Mouse (Mus musculus) stomach, embryonic 15.5 days (tissue): ENCODE results near the gene Fbxl17. TPM values are rescaled to one million over a fixed set of nuclear protein-coding genes. Genes with fewer than 3 reads are reported as not detected.

Experiments
- ATAC-seq: fragments of 200-750 bp; cut with Nextera tagmentation; 2 replicates; pipeline ENCODE4 v1.8.0; 2017; ENCODE audit warnings: low read depth, moderate number of reproducible peaks, moderate TSS enrichment; ENCODE audit not compliant: insufficient read depth, low FRiP score
- H3K27ac ChIP-seq: fragments of 300-500 bp; sonication (generic); 2 replicates; pipeline ENCODE4 v1.5.1; 2015; ENCODE audit warnings: mild to moderate bottlenecking, inconsistent platforms
- H3K27me3 ChIP-seq: fragments of 300-500 bp; sonication (generic); replicated peaks from 2 replicates; pipeline ENCODE4 v1.6.1; 2015; ENCODE audit warnings: inconsistent platforms
- H3K36me3 ChIP-seq: fragments of 300-500 bp; sonication (generic); 2 replicates; pipeline ENCODE4 v1.6.1; 2015; ENCODE audit warnings: inconsistent platforms
- H3K4me1 ChIP-seq: fragments of 300-500 bp; sonication (generic); 2 replicates; pipeline ENCODE4 v1.6.1; 2015; ENCODE audit warnings: inconsistent platforms
- H3K4me2 ChIP-seq: fragments of 300-500 bp; sonication (generic); 2 replicates; pipeline ENCODE4 v1.6.1; 2015; ENCODE audit warnings: mild to moderate bottlenecking, inconsistent platforms
- H3K4me3 ChIP-seq: fragments of 300-500 bp; sonication (generic); replicated peaks from 2 replicates; pipeline ENCODE4 v1.5.1; 2015; ENCODE audit warnings: inconsistent platforms
- H3K9ac ChIP-seq: fragments of 300-500 bp; sonication (generic); 2 replicates; pipeline ENCODE4 v1.6.1; 2015; ENCODE audit warnings: inconsistent platforms
- H3K9me3 ChIP-seq: fragments of 300-500 bp; sonication (generic); 2 replicates; pipeline ENCODE4 v1.6.1; 2016; ENCODE audit warnings: inconsistent platforms
- WGBS: fragments of 180-500 bp; shearing (Covaris S2); methylation state at CpG from one replicate; pipeline ENCODE4 v1.1.7; 2015; 5-methylcytosine and 5-hydroxymethylcytosine counted together
- polyA plus RNA-seq: library from polyadenylated mRNA; unstranded; fragments of >200 nt; fragmentation: Nextera tagmentation; extraction: Ambion mirVana; gene quantifications from 2 replicates; pipeline ENCODE4 v1.2.1, GENCODE M21; 2015

The Fbxl17 gene
- polyA plus RNA-seq, 1 experiment from 2014 or later: 5.9 TPM

DNA sequence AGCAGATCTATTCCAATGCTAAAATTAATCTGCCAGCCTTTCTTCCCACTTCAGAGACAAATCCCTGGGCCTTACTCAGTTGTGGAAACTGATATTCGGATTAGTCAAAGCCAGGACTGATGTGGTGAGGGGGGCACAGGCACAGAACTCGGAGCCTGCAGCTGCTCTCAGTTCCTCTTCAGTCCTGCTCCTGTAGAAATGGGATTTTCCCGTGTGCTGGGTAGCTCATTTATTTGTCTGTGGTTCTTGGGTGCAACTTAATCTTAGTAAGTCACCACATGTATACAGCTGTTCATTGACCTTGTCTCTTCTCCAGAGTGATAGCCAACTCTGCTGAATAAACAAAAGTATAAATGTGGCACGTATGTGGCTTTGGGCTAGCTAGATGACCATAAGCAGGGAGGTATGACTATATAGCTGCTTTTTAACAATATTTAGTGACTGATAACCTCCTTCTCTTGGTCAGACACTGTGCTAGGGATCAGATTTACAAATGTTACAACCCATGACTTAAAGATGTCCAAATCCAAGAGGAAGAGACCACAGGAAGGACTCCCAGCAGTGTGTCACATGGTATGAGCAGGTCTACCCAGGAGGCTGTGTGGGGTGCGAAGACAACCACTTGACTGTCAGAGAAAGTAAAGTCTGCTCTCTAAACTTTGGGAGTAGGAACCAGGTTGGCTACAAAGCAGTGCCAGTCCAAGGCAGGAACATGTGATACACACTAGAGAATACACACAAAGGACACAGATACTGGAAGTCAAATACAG is 331.6 kb downstream of the Fbxl17 start:
- no peaks in the 10 kb centered on the region for H3K27me3 ChIP-seq
- H3K9me3 ChIP-seq: no peaks in the 10 kb centered on the region
- H3K36me3 ChIP-seq: no peaks in the 10 kb centered on the region
- WGBS: 62% methylated on average over 5 of the region's 5 CpGs
- H3K4me1 ChIP-seq: no peaks in the 10 kb centered on the region
- H3K4me2 ChIP-seq: no peak overlapping the region
- no peak overlapping the region for H3K9ac ChIP-seq
- no peak overlapping the region for H3K4me3 ChIP-seq
- ATAC-seq: no peak
- no peak overlapping the region for H3K27ac ChIP-seq

DNA sequence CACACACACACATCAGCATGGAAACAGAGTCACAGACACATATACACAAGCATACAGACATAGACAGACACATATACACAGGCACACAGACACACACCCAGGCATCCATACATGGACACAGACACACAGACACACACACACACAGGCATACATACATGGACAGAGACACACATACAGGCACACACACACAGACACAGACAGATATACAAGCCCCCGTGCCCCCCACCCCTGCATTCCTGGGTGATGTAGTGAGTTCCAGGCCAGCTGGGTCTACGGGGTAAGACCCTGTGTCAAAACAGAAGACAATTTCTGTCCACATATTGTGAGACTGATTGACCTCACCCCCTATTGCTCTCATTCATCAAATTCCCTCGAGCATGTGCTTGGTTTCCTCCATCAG is 332.6 kb downstream of the Fbxl17 start:
- 67% methylated on average over 3 of the region's 3 CpGs for WGBS
- Histone ChIP-seq H3K4me1 (no peaks in the 10 kb centered on the region), H3K9ac (no peak overlapping the region), H3K4me3 (no peak overlapping the region), H3K9me3 (no peaks in the 10 kb centered on the region), H3K36me3 (no peaks in the 10 kb centered on the region), H3K27ac (no peak overlapping the region), H3K27me3 (no peaks in the 10 kb centered on the region), H3K4me2 (no peak overlapping the region)
- no peak for ATAC-seq

DNA sequence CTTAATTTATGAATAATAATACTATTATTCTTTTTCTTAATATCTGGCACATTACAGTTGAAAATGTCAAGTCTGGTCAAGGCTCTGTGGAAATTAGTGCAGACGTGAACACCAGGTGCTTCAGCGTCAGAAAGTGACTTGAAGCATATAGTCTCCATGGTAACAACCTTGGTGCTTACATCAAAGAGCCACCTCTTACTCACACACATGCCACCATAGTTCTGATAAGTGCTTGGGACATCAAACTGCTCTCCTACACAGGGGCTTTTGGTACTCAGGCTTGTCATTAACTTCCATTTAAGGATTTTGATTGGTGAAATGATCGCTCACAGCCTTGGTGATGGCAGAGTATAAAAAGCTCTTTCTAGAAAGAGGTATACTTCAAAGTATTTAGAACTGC is 333.1 kb downstream of the Fbxl17 start:
- H3K27me3 ChIP-seq: no peaks in the 10 kb centered on the region
- H3K4me3 ChIP-seq: no peak overlapping the region
- ATAC-seq: no peak
- no peaks in the 10 kb centered on the region for H3K9me3 ChIP-seq
- H3K36me3 ChIP-seq: no peaks in the 10 kb centered on the region
- H3K4me2 ChIP-seq: no peak overlapping the region
- H3K27ac ChIP-seq: no peak overlapping the region
- H3K4me1 ChIP-seq: no peaks in the 10 kb centered on the region
- H3K9ac ChIP-seq: no peak overlapping the region
- 76% methylated on average over 3 of the region's 3 CpGs for WGBS

DNA sequence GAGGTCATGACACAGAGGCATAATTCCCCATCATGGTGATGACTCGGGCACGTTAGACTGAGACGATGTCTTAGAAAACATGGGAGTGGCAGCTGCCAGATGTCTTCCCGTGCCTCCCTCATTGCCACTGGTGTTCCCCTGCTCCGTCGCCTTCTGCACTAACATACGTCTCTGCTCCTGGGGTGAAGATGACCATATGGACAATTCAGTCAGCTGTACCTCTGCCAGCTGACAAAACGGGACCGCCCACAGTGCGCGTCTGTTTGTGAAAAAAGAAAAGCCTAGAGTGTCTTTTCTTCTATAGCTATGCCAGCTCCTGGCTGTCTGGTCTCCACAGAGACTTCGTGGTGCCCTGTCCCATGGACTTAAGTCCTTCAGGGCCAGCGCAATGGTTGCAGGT is 334.0 kb downstream of the Fbxl17 start:
- H3K9me3 ChIP-seq: no peaks in the 10 kb centered on the region
- H3K4me3 ChIP-seq: no peak overlapping the region
- no peak for ATAC-seq
- no peak overlapping the region for H3K9ac ChIP-seq
- 86% methylated on average over 13 of the region's 13 CpGs for WGBS
- H3K27ac ChIP-seq: no peak overlapping the region
- no peaks in the 10 kb centered on the region for H3K27me3 ChIP-seq
- no peaks in the 10 kb centered on the region for H3K4me1 ChIP-seq
- H3K36me3 ChIP-seq: no peaks in the 10 kb centered on the region
- H3K4me2 ChIP-seq: no peak overlapping the region

DNA sequence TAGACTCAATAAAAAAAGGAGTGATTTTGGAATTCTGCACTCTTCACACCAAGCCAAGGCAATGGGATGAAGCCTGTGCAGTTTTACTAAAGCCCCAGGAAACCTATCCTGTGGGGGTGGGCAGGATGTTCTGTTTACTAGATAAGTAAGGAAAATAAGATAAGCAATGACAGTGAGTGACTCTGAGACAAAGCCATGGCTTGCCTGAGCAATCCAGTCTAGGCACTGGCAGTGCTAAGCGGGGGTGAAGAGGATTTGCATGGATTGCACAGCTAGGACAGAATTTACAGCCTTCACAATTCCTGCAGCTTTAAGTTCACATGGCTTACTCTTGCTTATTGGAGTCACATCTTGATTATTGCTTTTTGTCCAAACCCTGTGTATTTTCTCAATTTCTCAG is 335.5 kb downstream of the Fbxl17 start:
- H3K9ac ChIP-seq: no peak overlapping the region
- no peaks in the 10 kb centered on the region for H3K36me3 ChIP-seq
- no peak overlapping the region for H3K4me3 ChIP-seq
- H3K27ac ChIP-seq: no peak overlapping the region
- 60% methylated on average over 1 of the region's 1 CpGs for WGBS
- no peak overlapping the region for H3K4me2 ChIP-seq
- no peaks in the 10 kb centered on the region for H3K4me1 ChIP-seq
- H3K27me3 ChIP-seq: no peaks in the 10 kb centered on the region
- ATAC-seq: no peak
- H3K9me3 ChIP-seq: no peaks in the 10 kb centered on the region

DNA sequence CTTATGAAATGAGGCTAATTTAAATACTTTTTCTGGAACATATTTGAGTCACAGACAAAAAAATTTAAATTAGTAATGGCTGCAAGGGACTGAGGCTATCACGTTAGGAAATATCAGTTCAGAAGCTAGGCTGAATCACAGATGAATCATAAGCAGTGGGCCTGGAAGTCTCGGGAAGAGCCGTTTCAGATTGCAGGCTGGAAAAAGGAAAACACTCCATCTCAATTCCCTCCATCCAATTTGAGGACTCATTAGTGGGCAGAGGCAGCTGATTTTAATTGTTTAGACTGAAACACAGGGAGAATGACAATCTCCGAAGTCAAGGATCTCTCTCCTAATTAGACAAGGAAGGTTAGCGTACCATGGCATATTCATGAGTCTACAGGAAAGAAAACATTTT is 337.9 kb downstream of the Fbxl17 start:
- Histone ChIP-seq H3K27me3 (no peaks in the 10 kb centered on the region), H3K36me3 (no peaks in the 10 kb centered on the region), H3K9me3 (no peaks in the 10 kb centered on the region), H3K4me2 (no peak overlapping the region), H3K4me1 (no peaks in the 10 kb centered on the region), H3K9ac (no peak overlapping the region), H3K4me3 (no peak overlapping the region), H3K27ac (no peak overlapping the region)
- 67% methylated on average over 5 of the region's 5 CpGs for WGBS
- ATAC-seq: no peak

DNA sequence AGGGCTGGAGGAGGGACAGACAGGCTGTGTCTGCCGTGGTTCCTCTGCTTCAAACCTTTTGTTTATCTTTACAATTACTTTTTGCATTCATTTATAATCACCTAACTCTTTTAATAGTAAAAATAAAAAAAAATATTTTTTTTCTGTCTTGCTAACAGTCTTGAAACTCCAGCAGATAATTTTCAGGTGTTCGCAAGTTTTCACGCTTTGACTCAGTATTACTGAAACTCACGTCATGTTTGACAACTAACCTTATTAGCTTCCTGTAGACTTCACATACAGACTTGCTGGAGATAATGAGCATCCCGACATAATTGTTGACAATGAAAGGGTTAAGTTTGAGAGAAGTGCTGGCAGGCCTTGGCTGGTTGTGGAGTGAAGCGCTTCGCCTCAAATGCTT is 340.6 kb downstream of the Fbxl17 start:
- H3K27me3 ChIP-seq: no peaks in the 10 kb centered on the region
- WGBS: 68% methylated on average over 7 of the region's 7 CpGs
- H3K4me2 ChIP-seq: no peak overlapping the region
- no peak overlapping the region for H3K27ac ChIP-seq
- no peak overlapping the region for H3K9ac ChIP-seq
- no peaks in the 10 kb centered on the region for H3K36me3 ChIP-seq
- H3K4me1 ChIP-seq: no peaks in the 10 kb centered on the region
- no peak overlapping the region for H3K4me3 ChIP-seq
- no peak for ATAC-seq
- no peaks in the 10 kb centered on the region for H3K9me3 ChIP-seq

DNA sequence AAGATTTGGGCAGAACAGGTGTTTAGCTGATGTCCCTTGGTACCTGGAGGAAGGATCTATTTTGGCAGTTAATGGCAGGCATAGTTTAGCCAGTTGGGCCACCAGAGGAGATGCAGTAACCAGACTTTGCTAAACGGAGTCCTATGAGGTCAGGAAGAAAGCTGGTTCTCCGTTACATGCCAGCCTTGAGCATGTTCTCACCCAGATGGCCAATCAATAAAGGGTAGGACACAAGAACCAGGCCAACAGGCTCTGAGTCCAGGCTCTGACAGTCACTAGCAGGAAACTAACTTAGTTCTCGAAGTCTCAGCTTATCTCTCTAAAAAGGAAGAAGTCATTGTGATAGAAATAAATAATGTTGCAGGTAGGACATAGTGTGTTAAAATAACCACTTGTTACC is 341.4 kb downstream of the Fbxl17 start:
- Histone ChIP-seq H3K4me2 (no peak overlapping the region), H3K4me3 (no peak overlapping the region), H3K27me3 (no peaks in the 10 kb centered on the region), H3K9ac (no peak overlapping the region), H3K27ac (no peak overlapping the region), H3K36me3 (no peaks in the 10 kb centered on the region), H3K9me3 (no peaks in the 10 kb centered on the region), H3K4me1 (no peaks in the 10 kb centered on the region)
- 57% methylated on average over 3 of the region's 3 CpGs for WGBS
- no peak for ATAC-seq

DNA sequence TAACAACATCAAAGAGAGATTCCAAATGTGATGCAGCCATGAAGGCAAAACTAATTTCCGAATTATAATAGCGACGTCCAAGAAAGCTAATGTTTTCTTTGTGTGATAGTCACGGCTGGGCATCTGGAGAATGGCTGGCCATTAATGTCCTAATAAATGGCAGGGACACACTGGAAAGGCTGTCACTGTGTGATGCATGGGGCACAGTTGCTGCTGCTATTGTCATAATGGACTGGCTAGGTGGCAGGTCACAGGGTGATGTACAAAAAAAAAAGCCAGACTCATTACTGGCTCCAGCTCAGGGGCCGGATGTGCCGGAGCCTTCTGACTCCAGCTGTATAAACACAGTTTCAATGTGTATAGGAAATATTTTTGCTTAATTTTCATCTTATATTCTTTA is 341.9 kb downstream of the Fbxl17 start:
- H3K9ac ChIP-seq: no peak overlapping the region
- H3K4me1 ChIP-seq: no peaks in the 10 kb centered on the region
- no peak overlapping the region for H3K27ac ChIP-seq
- no peaks in the 10 kb centered on the region for H3K36me3 ChIP-seq
- no peak for ATAC-seq
- no peak overlapping the region for H3K4me3 ChIP-seq
- H3K9me3 ChIP-seq: no peaks in the 10 kb centered on the region
- no peaks in the 10 kb centered on the region for H3K27me3 ChIP-seq
- WGBS: 46% methylated on average over 6 of the region's 6 CpGs
- H3K4me2 ChIP-seq: no peak overlapping the region

DNA sequence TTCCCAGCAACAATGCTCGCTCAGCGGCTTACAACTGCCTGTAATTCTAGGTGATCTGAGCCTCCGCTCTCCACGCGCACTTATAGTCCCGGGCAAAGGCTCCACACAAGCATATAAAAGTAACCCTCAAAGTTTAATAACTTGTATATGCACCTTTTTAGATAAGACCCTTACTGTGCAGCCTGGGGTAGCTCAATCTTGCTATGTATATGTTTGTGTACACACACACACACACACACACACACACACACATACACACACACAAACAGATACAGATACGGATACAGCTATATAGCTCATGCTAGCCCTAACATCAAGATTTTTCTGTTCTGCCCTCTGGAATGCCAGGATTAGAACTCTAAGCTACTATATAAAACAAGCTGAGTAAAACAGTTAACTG is 342.8 kb downstream of the Fbxl17 start:
- Histone ChIP-seq H3K36me3 (no peaks in the 10 kb centered on the region), H3K9me3 (no peaks in the 10 kb centered on the region), H3K4me1 (no peaks in the 10 kb centered on the region), H3K4me2 (no peak overlapping the region), H3K9ac (no peak overlapping the region), H3K27me3 (no peaks in the 10 kb centered on the region), H3K27ac (no peak overlapping the region), H3K4me3 (no peak overlapping the region)
- ATAC-seq: no peak
- WGBS: 96% methylated on average over 7 of the region's 7 CpGs

DNA sequence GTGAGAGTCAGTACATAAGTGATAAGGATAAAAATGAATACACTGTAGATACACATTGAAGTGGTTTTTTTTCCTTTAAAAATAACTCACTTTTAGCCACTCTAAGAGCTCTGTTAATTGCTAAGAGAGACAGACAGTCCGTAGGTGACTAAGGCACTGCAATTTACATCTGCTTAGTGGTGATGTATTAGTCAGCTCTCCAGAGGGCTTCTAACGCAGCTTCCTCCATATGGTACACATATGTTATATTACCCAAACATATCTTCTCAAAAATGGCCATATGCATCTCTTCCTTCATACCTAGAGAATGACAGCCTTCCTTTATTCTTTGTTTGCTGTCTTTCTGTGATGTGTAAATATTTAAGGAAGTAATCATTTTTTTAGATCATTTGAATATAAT is 353.3 kb downstream of the Fbxl17 start:
- Histone ChIP-seq H3K27ac (no peak overlapping the region), H3K4me3 (no peak overlapping the region), H3K27me3 (no peaks in the 10 kb centered on the region), H3K4me1 (no peaks in the 10 kb centered on the region), H3K4me2 (no peak overlapping the region), H3K9ac (no peak overlapping the region), H3K9me3 (no peaks in the 10 kb centered on the region), H3K36me3 (no peaks in the 10 kb centered on the region)
- WGBS: 48% methylated on average over 2 of the region's 2 CpGs
- no peak for ATAC-seq

DNA sequence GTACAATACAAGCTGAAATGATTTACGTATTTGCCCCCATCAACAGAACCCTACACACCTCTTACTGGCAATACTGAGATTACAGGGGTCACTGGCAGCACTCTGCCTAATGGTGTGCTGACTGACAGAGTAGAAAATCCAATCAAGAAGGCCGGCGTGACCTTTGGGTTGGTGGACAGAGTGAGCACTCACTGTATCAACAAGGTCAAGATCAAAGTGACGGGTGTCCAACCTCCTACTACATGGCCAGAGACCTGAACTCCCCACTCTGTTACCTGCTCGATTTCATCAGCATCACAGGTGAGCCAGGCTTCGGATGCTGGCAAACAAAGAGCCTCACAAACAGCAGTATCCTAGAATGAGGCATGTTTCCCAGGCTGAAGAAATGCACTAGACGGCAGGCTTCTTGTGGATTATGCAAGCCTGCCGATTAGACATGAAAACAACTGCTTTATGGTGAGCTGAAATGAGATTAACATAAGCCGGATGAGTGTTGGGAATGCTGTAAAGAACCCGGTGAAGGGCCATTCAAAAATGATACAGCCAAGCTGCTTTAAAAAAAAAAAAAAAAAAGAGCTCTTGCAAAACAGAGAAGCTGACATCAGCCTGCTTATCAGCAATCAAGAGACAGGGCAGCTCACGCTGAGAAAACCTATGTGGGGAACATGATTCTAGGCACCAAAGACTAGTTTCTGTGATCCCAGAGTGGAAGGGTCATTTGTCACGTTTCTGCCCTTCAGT is 353.9 kb downstream of the Fbxl17 start:
- 41% methylated on average over 12 of the region's 12 CpGs for WGBS
- no peaks in the 10 kb centered on the region for H3K4me1 ChIP-seq
- no peak overlapping the region for H3K4me2 ChIP-seq
- H3K9ac ChIP-seq: no peak overlapping the region
- no peaks in the 10 kb centered on the region for H3K36me3 ChIP-seq
- H3K27ac ChIP-seq: no peak overlapping the region
- ATAC-seq: no peak
- H3K9me3 ChIP-seq: no peaks in the 10 kb centered on the region
- H3K4me3 ChIP-seq: no peak overlapping the region
- H3K27me3 ChIP-seq: no peaks in the 10 kb centered on the region
